22 mouse cellular contexts compared by ENCODE assay signal in the genomic region with DNA sequence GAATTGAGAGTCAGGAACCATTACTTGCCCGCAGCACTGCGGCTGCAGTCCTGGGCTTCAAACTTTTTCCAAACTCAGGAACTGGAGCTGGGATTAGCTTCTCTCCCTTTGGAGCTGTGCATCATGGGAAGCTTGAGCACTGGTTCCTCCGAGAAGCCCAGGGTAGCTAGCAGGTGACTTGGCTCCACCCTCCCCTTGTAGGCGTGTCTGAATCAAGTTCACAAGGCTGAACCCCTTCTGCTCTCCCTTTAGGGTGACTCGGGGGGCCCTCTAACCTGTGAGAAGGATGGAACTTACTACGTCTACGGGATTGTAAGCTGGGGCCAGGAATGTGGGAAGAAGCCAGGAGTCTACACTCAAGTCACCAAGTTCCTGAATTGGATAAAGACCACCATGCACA. TPM values are rescaled to one million over a fixed set of nuclear protein-coding genes. Genes with fewer than 3 reads are reported as not detected.
DNase-seq lines count a peak whose midpoint lies in the region; ATAC-seq and TF ChIP-seq lines count a peak whose summit lies in the region.
"Had no signal": no experiment of that assay in that cellular context is flagged by ENCODE, and none has a peak within 500 bp of the region (broad histone marks: within the 10 kb centered on the region; RNA-seq: fewer than 3 reads in every experiment).

No protein-coding gene starts in this region.

- H3K9me3 ChIP-seq in liver, embryonic 13.5 days (replicated peaks): no peaks in the 10 kb centered on the region
- H3K9me3 ChIP-seq: embryonic facial prominence, embryonic 12.5 days; forebrain, embryonic 12.5 days; heart, embryonic 15.5 days; hindbrain, embryonic 13.5 days had no signal

- ATAC-seq in liver, embryonic 13.5 days (ENCODE audit: low read depth): peak; percentile 66; the same call in 1 of the 2 replicates
- ATAC-seq in CD4-positive, CD25-positive, alpha-beta regulatory T cell, adult 4 months: no peak
- no peak for ATAC-seq in erythroid progenitor cell, adult 5-6 weeks (replicated peaks; ENCODE audit: low FRiP score, poor library complexity, severe bottlenecking)
- ATAC-seq: forebrain, postnatal 0 days had no signal

- no peaks in the 10 kb centered on the region for H3K36me3 ChIP-seq in thymus, adult 2 months (ENCODE audit: control insufficient read depth, insufficient read depth, low read length)
- H3K36me3 ChIP-seq in liver, embryonic 13.5 days: no peaks in the 10 kb centered on the region; the same call in 1 of the 2 replicates
- H3K36me3 ChIP-seq: embryonic facial prominence, embryonic 12.5 days; forebrain, embryonic 12.5 days; hindbrain, embryonic 13.5 days had no signal

- peak; percentile 11 for DNase-seq in thymus, adult 2 months
- no peak for DNase-seq in thymus, postnatal 0 days (ENCODE audit: low spot score)
- DNase-seq in liver, embryonic 13.5 days: no peak
- peak; percentile 16 for DNase-seq in thymus, postnatal 25 days
- DNase-seq: adrenal gland, adult 2 months; adrenal gland, postnatal 36 days; cerebellum, adult 11-12 months; cerebellum, adult 9-10 months; cerebellum, postnatal 25 days; forebrain, postnatal 0 days; gastrocnemius, postnatal 14 days; heart, adult 2 months; heart, postnatal 14 days had no signal

- no peak overlapping the region for H3K9ac ChIP-seq in liver, embryonic 13.5 days
- H3K9ac ChIP-seq: embryonic facial prominence, embryonic 12.5 days; forebrain, embryonic 12.5 days; heart, embryonic 15.5 days; hindbrain, embryonic 13.5 days had no signal

- H3K27ac ChIP-seq in thymus, adult 2 months (ENCODE audit: control insufficient read depth, insufficient read depth, low read length): no peak overlapping the region
- H3K27ac ChIP-seq in liver, embryonic 13.5 days: no peak overlapping the region
- H3K27ac ChIP-seq: embryonic facial prominence, embryonic 12.5 days; forebrain, embryonic 12.5 days; heart, adult 2 months; heart, embryonic 15.5 days; hindbrain, embryonic 13.5 days had no signal

- no peak for TF ChIP-seq CTCF in thymus, adult 2 months (IDR thresholded peaks at IDR 0.05; ENCODE audit: borderline replicate concordance, control insufficient read depth, extremely low read depth, insufficient read depth, low read length, poor library complexity)

- peaks cover 13% of the 10 kb centered on the region for H3K4me1 ChIP-seq in thymus, adult 2 months (replicated peaks; ENCODE audit: control insufficient read depth, insufficient read depth, low read length)
- peaks cover 18% of the 10 kb centered on the region for H3K4me1 ChIP-seq in liver, embryonic 13.5 days (replicated peaks)
- H3K4me1 ChIP-seq: heart, embryonic 15.5 days had no signal

- peak overlapping the region; percentile 48 for H3K4me2 ChIP-seq in liver, embryonic 13.5 days
- H3K4me2 ChIP-seq: forebrain, embryonic 12.5 days had no signal

- TF ChIP-seq POLR2A in thymus, adult 2 months (IDR thresholded peaks at IDR 0.05; ENCODE audit: control insufficient read depth, extremely low read depth, insufficient read depth, low read length, poor library complexity): no peak

- H3K4me3 ChIP-seq in thymus, adult 2 months (ENCODE audit: control insufficient read depth, insufficient read depth, low read length): no peak overlapping the region
- no peak overlapping the region for H3K4me3 ChIP-seq in liver, embryonic 13.5 days (replicated peaks)
- H3K4me3 ChIP-seq: embryonic facial prominence, embryonic 12.5 days; forebrain, embryonic 12.5 days; heart, adult 2 months; heart, embryonic 15.5 days; hindbrain, embryonic 13.5 days had no signal

- 83% methylated on average over 7 of the region's 7 CpGs for WGBS in thymus, adult 2 months
- 62% methylated on average over 7 of the region's 7 CpGs for WGBS in liver, embryonic 13.5 days (ENCODE audit: insufficient replicate concordance)

- no peaks in the 10 kb centered on the region for H3K27me3 ChIP-seq in thymus, adult 2 months (ENCODE audit: control insufficient read depth, insufficient read depth, low read length)
- no peaks in the 10 kb centered on the region for H3K27me3 ChIP-seq in liver, embryonic 13.5 days
- H3K27me3 ChIP-seq: embryonic facial prominence, embryonic 12.5 days; heart, embryonic 15.5 days had no signal

RNA-seq across cellular contexts. Expression of a gene that starts 32.3 kb away (rescaled TPM):
- polyA plus RNA-seq in thymus, adult 2 months (2012; rRNA removed): 0.15 and 0.55 TPM in 2 replicates
- polyA plus RNA-seq in thymus, postnatal 0 days (2015; fragmentation: Nextera tagmentation; extraction: Ambion mirVana): 0.14 and 0.20 TPM in 2 replicates
- 36.1 and 46.5 TPM in 2 replicates for polyA plus RNA-seq in liver, embryonic 13.5 days (2015; fragmentation: Nextera tagmentation; extraction: Ambion mirVana)
- polyA plus RNA-seq in CD4-positive, CD25-positive, alpha-beta regulatory T cell, adult 4 months (2017; shearing (Covaris generic)): under 1 TPM in 1 of 2 experiments, not detected in 1; 0.36 TPM
- total RNA-seq in erythroid progenitor cell, adult 5-6 weeks (2015; ENCODE audit: low replicate concordance): not detected in 2 replicates
- not detected in 2 replicates for total RNA-seq in erythroid progenitor cell, adult 5-6 weeks (2017; ENCODE audit: low replicate concordance)
- total RNA-seq: forebrain, postnatal 0 days; gastrocnemius, adult 18-20 months; gastrocnemius, postnatal 14 days; heart, adult 2 months; heart, postnatal 14 days; hematopoietic stem cell, adult 5-6 weeks had no signal
- polyA plus RNA-seq: cortical plate, adult 2 months; embryonic facial prominence, embryonic 12.5 days; forebrain, embryonic 12.5 days; forebrain, postnatal 0 days; heart, adult 2 months; hindbrain, embryonic 13.5 days had no signal

Comparison
In these comparisons a context has a peak if more than half of its experiments do, and no peak if none do; other contexts are left out.
1. DNase-seq: peak in thymus, adult 2 months (single experiment) and thymus, postnatal 25 days (single experiment); none in thymus, postnatal 0 days (single experiment) and liver, embryonic 13.5 days (single experiment).
2. RNA of a gene that starts 32.3 kb away (polyA plus RNA-seq): 36.1 to 46.5 TPM in liver, embryonic 13.5 days; 0.36 TPM in CD4-positive, CD25-positive, alpha-beta regulatory T cell, adult 4 months, 0.14 to 0.20 TPM in thymus, postnatal 0 days and 0.15 to 0.55 TPM in thymus, adult 2 months; every median in the first group is over 10 times any median in the second.